Mouse (Mus musculus): ENCODE measurements around the gene 4930595D18Rik. TPM values are rescaled to one million over a fixed set of nuclear protein-coding genes. Genes with fewer than 3 reads are reported as not detected.

4930595D18Rik gene
- polyA plus RNA-seq, 1 experiment from 2014 or later: not detected

DNA sequence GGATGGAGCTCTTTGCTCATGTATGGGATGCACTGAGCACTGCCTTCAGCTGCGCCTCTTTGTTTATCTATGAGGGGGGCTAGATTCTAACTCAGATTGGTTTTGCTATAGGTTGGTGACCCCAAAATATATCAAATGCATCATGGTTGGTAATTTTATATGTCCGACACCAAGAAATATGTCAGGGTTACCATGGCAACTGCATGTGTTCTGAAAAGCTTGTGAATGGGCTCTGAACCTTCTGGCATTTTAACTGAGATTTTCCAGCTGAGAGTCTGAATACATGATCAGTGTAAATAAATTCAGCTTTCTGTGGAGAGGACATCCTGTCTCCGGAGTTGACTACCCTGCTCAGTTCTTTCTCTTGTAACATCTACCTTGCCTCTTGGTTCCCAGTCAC is 19.7 kb upstream of the 4930595D18Rik start:
- no peak overlapping the region for H3K4me2 ChIP-seq (replicated peaks; ENCODE audit: low read depth, low read length)
- 0 out of 2 replicates have a peak, but pooled peaks cover 3% of the 10 kb centered on the region for H3K4me1 ChIP-seq (ENCODE audit: control insufficient read depth, insufficient read depth, low read length)
- H3K27ac ChIP-seq (ENCODE audit: low read depth, low read length): no peak overlapping the region
- H3K9me3 ChIP-seq (ENCODE audit: control insufficient read depth, low read length): no peaks in the 10 kb centered on the region
- 63% methylated on average over 3 of the region's 3 CpGs for WGBS
- H3K4me3 ChIP-seq (ENCODE audit: low read length): no peak overlapping the region
- no peaks in the 10 kb centered on the region for H3K36me3 ChIP-seq (ENCODE audit: control insufficient read depth, insufficient read depth, low read length)
- H3K9ac ChIP-seq (ENCODE audit: low read depth, low read length): no peak overlapping the region
- no peak for ATAC-seq (ENCODE audit: low FRiP score, low TSS enrichment)
- no peaks in the 10 kb centered on the region for H3K27me3 ChIP-seq (ENCODE audit: control insufficient read depth, insufficient read depth, low read length)

DNA sequence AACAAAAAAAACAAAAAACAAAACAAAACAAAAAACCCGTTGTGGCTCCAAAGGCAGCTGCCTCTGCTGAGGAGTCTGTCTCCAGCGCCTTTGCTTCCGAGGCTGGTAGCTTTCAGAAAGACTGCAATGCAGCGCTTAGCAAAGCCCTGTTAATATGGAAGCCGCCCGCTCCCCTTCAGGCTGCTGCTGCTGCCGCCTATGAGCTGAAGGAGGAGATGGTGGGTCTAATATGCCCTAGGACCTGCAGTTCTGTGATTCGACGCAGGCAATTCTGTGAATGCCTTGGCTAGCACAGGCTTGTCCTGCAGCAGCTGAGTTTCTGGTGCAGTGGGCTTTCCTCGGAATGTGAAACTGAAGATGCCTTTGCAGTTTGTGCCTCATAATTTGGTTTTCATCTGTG is 18.8 kb upstream of the 4930595D18Rik start:
- Histone ChIP-seq H3K9ac (ENCODE audit: low read depth, low read length) (no peak overlapping the region), H3K4me1 (ENCODE audit: control insufficient read depth, insufficient read depth, low read length) (0 out of 2 replicates have a peak, but pooled peaks cover 3% of the 10 kb centered on the region), H3K27me3 (ENCODE audit: control insufficient read depth, insufficient read depth, low read length) (no peaks in the 10 kb centered on the region), H3K4me3 (ENCODE audit: low read length) (no peak overlapping the region), H3K4me2 (replicated peaks; ENCODE audit: low read depth, low read length) (no peak overlapping the region), H3K36me3 (ENCODE audit: control insufficient read depth, insufficient read depth, low read length) (no peaks in the 10 kb centered on the region), H3K9me3 (ENCODE audit: control insufficient read depth, low read length) (no peaks in the 10 kb centered on the region), H3K27ac (ENCODE audit: low read depth, low read length) (no peak overlapping the region)
- 71% methylated on average over 10 of the region's 10 CpGs for WGBS
- no peak for ATAC-seq (ENCODE audit: low FRiP score, low TSS enrichment)

DNA sequence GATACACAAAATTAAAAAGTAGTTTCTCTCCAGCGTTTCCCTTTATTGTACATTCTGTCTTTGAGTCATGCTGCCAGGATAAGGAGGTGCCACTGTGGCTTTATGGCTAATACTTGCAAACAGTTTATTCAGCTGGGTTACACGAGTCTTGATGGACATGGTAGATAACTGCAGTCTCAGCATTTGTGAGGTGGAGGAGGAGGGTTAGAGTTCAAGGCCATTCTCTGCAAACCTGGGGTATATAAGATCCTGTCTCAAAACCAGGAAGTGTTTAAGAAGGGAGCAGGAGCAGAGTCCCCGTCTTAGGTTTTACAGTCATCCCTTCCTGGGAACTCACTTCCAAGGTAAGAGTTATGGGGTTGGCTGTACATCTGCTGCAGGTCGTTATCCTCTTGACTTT is 12.3 kb upstream of the 4930595D18Rik start:
- no peak for ATAC-seq (ENCODE audit: low FRiP score, low TSS enrichment)
- no peaks in the 10 kb centered on the region for H3K27me3 ChIP-seq (ENCODE audit: control insufficient read depth, insufficient read depth, low read length)
- WGBS: 64% methylated on average over 4 of the region's 4 CpGs
- no peaks in the 10 kb centered on the region for H3K9me3 ChIP-seq (ENCODE audit: control insufficient read depth, low read length)
- no peak overlapping the region for H3K9ac ChIP-seq (ENCODE audit: low read depth, low read length)
- H3K27ac ChIP-seq (ENCODE audit: low read depth, low read length): no peak overlapping the region
- no peaks in the 10 kb centered on the region for H3K4me1 ChIP-seq (ENCODE audit: control insufficient read depth, insufficient read depth, low read length)
- no peak overlapping the region for H3K4me3 ChIP-seq (ENCODE audit: low read length)
- no peak overlapping the region for H3K4me2 ChIP-seq (replicated peaks; ENCODE audit: low read depth, low read length)
- no peaks in the 10 kb centered on the region for H3K36me3 ChIP-seq (ENCODE audit: control insufficient read depth, insufficient read depth, low read length)

DNA sequence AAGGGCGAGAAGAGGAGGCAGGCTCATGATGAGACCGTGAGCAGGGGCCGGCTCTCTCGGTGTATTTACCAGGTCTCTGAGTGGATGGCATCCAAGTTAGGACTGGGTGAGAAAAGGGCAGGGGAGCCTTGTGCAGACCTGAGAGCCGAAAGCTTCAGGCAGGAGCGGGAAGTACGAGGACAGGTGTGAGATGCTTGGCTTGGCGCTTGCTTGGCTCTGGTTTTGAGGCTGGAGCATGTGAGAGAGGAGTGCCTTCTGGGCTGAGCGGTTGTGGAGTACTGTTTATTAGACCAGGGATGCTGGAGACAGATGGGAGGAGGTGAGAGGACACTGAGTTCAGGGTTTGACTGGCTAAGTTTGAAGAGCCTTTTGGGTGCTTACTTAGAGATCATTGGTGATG is 9.0 kb upstream of the 4930595D18Rik start:
- H3K9me3 ChIP-seq (ENCODE audit: control insufficient read depth, low read length): no peaks in the 10 kb centered on the region
- no peak overlapping the region for H3K4me2 ChIP-seq (replicated peaks; ENCODE audit: low read depth, low read length)
- no peak overlapping the region for H3K9ac ChIP-seq (ENCODE audit: low read depth, low read length)
- WGBS: 64% methylated on average over 9 of the region's 9 CpGs
- H3K27me3 ChIP-seq (ENCODE audit: control insufficient read depth, insufficient read depth, low read length): no peaks in the 10 kb centered on the region
- H3K27ac ChIP-seq (ENCODE audit: low read depth, low read length): no peak overlapping the region
- H3K4me3 ChIP-seq (ENCODE audit: low read length): no peak overlapping the region
- H3K36me3 ChIP-seq (ENCODE audit: control insufficient read depth, insufficient read depth, low read length): peaks cover 4% of the 10 kb centered on the region; the same call in 1 of the 2 replicates
- H3K4me1 ChIP-seq (ENCODE audit: control insufficient read depth, insufficient read depth, low read length): peaks cover 6% of the 10 kb centered on the region; the same call in 1 of the 2 replicates
- no peak; the same call in 1 of the 2 replicates for ATAC-seq (ENCODE audit: low FRiP score, low TSS enrichment)

DNA sequence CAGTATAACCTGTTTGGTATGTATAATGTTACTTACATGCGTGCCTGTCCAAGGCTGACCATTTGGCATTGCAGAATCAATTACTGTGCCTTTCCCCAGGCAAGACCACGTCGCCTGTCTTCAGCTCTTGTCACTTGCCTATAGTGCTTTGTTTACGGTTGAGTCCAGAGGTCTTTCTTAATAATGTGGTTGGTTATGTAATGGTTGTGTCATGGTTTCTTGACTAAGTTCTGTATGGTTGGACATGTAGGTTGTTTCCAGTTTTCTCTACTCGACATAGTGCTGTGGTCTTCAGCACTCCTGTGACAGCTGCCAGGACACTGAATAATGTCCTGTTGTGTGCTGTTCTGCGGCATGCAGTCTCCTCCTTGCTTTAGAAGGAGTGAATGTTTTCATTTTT is 8.5 kb upstream of the 4930595D18Rik start:
- ATAC-seq (ENCODE audit: low FRiP score, low TSS enrichment): no peak
- WGBS: 59% methylated on average over 6 of the region's 6 CpGs
- H3K4me2 ChIP-seq (replicated peaks; ENCODE audit: low read depth, low read length): no peak overlapping the region

DNA sequence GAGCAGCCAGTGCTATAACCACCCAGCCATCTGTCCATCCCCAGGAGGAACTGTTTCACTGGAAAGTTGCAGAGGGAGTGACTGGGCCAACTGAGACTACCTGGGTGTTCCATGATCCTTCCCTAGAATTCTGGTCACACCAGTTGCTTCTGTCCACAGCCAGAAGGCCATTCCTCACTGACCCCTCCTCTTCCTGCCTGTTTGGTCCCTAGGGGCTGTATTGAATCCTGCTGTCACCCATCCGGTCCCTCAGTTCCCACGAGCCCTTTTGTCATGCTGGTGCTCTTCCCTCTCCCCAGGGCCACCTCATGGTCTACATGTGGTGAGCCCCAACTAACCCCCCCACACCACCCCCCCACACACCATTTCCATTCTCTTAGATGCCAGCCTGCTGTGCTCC is 6.6 kb upstream of the 4930595D18Rik start:
- ATAC-seq (ENCODE audit: low FRiP score, low TSS enrichment): no peak
- no peaks in the 10 kb centered on the region for H3K27me3 ChIP-seq (ENCODE audit: control insufficient read depth, insufficient read depth, low read length)
- H3K9me3 ChIP-seq (ENCODE audit: control insufficient read depth, low read length): no peaks in the 10 kb centered on the region
- WGBS: 43% methylated on average over 2 of the region's 2 CpGs
- H3K9ac ChIP-seq (ENCODE audit: low read depth, low read length): no peak overlapping the region
- H3K36me3 ChIP-seq (ENCODE audit: control insufficient read depth, insufficient read depth, low read length): peaks cover 4% of the 10 kb centered on the region; the same call in 1 of the 2 replicates
- no peak overlapping the region for H3K27ac ChIP-seq (ENCODE audit: low read depth, low read length)
- H3K4me2 ChIP-seq (replicated peaks; ENCODE audit: low read depth, low read length): no peak overlapping the region
- no peak overlapping the region for H3K4me3 ChIP-seq (ENCODE audit: low read length)
- H3K4me1 ChIP-seq (ENCODE audit: control insufficient read depth, insufficient read depth, low read length): peaks cover 6% of the 10 kb centered on the region; the same call in 1 of the 2 replicates

More for the DNA sequence above, 8.5 kb upstream of the 4930595D18Rik start:
- Histone ChIP-seq H3K4me3 (ENCODE audit: low read length) (no peak overlapping the region), H3K27me3 (ENCODE audit: control insufficient read depth, insufficient read depth, low read length) (no peaks in the 10 kb centered on the region), H3K36me3 (ENCODE audit: control insufficient read depth, insufficient read depth, low read length) (peaks cover 4% of the 10 kb centered on the region; the same call in 1 of the 2 replicates), H3K9ac (ENCODE audit: low read depth, low read length) (no peak overlapping the region), H3K27ac (ENCODE audit: low read depth, low read length) (no peak overlapping the region), H3K9me3 (ENCODE audit: control insufficient read depth, low read length) (no peaks in the 10 kb centered on the region), H3K4me1 (ENCODE audit: control insufficient read depth, insufficient read depth, low read length) (peaks cover 6% of the 10 kb centered on the region; the same call in 1 of the 2 replicates)

DNA sequence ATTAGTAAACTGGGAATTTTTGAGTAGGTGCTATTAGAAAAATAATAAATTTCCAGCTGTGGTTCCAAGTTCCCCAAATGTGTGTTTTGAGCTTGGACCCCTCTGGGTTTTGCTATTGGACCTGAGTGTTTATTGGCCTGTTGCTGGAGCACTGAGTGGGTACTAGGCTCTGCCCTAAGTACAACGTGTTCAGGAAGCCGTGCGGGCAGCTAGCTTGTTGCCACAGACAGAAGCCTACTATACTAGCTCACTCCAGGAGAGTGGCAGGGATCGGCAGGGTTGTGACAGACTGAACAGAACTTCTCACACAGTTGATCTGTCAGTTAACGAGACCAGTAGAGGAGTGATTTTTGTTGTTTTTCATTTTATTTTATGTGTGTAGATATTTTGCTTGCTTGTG is 6.1 kb upstream of the 4930595D18Rik start:
- H3K27ac ChIP-seq (ENCODE audit: low read depth, low read length): no peak overlapping the region
- 84% methylated on average over 5 of the region's 5 CpGs for WGBS
- no peak overlapping the region for H3K9ac ChIP-seq (ENCODE audit: low read depth, low read length)
- no peak for ATAC-seq (ENCODE audit: low FRiP score, low TSS enrichment)
- no peaks in the 10 kb centered on the region for H3K27me3 ChIP-seq (ENCODE audit: control insufficient read depth, insufficient read depth, low read length)
- no peaks in the 10 kb centered on the region for H3K9me3 ChIP-seq (ENCODE audit: control insufficient read depth, low read length)
- no peak overlapping the region for H3K4me3 ChIP-seq (ENCODE audit: low read length)
- H3K36me3 ChIP-seq (ENCODE audit: control insufficient read depth, insufficient read depth, low read length): peaks cover 4% of the 10 kb centered on the region; the same call in 1 of the 2 replicates
- H3K4me1 ChIP-seq (ENCODE audit: control insufficient read depth, insufficient read depth, low read length): peaks cover 6% of the 10 kb centered on the region; the same call in 1 of the 2 replicates
- no peak overlapping the region for H3K4me2 ChIP-seq (replicated peaks; ENCODE audit: low read depth, low read length)

DNA sequence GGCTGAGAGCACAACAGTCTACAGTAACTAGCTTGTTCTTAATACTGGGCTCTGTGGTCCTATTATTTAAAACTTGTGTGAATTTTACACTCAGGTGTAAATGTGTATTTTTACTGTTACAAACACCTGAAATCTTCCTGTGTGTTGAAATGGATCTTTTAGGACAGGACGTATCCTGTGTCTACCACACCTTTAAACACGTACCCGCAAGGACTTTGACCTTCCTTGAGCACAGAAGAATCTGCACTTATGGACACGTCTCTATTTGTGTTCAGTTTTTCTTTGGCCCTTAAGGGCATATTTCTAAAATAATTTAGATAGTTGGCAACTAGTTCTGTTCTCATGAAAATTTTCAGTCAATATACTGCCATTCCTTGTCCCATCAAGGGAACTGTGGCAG is 4.0 kb upstream of the 4930595D18Rik start:
- 93% methylated on average over 4 of the region's 4 CpGs for WGBS
- H3K9me3 ChIP-seq (ENCODE audit: control insufficient read depth, low read length): no peaks in the 10 kb centered on the region
- H3K36me3 ChIP-seq (ENCODE audit: control insufficient read depth, insufficient read depth, low read length): peaks cover 4% of the 10 kb centered on the region; the same call in 1 of the 2 replicates
- ATAC-seq (ENCODE audit: low FRiP score, low TSS enrichment): no peak
- H3K27ac ChIP-seq (ENCODE audit: low read depth, low read length): no peak overlapping the region
- H3K9ac ChIP-seq (ENCODE audit: low read depth, low read length): no peak overlapping the region
- peaks cover 6% of the 10 kb centered on the region; the same call in 1 of the 2 replicates for H3K4me1 ChIP-seq (ENCODE audit: control insufficient read depth, insufficient read depth, low read length)
- H3K4me3 ChIP-seq (ENCODE audit: low read length): no peak overlapping the region
- no peaks in the 10 kb centered on the region for H3K27me3 ChIP-seq (ENCODE audit: control insufficient read depth, insufficient read depth, low read length)
- H3K4me2 ChIP-seq (replicated peaks; ENCODE audit: low read depth, low read length): no peak overlapping the region

DNA sequence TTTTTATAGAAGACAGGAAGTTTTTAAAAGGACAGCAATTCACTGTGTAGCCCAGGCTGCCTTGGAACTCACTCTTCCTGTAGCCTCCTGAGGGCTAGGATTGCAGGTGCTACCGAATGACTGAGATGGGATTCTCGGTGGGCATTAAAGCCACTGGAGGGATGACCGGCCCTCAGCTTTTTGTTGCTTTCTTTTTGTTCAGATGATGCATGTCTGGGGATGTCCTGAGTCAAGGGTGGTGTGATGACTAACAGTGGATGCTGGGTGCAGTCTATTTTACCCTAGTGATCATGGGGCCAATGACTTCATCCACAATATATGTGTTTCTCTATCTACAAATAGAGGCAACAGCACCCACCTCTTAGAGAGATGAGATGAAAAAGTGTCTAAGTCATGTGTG is 2.7 kb upstream of the 4930595D18Rik start:
- Histone ChIP-seq H3K36me3 (ENCODE audit: control insufficient read depth, insufficient read depth, low read length) (peaks cover 4% of the 10 kb centered on the region; the same call in 1 of the 2 replicates), H3K27ac (ENCODE audit: low read depth, low read length) (no peak overlapping the region), H3K9ac (ENCODE audit: low read depth, low read length) (no peak overlapping the region), H3K27me3 (ENCODE audit: control insufficient read depth, insufficient read depth, low read length) (no peaks in the 10 kb centered on the region), H3K4me3 (ENCODE audit: low read length) (no peak overlapping the region), H3K4me1 (ENCODE audit: control insufficient read depth, insufficient read depth, low read length) (peaks cover 6% of the 10 kb centered on the region; the same call in 1 of the 2 replicates), H3K9me3 (ENCODE audit: control insufficient read depth, low read length) (no peaks in the 10 kb centered on the region), H3K4me2 (replicated peaks; ENCODE audit: low read depth, low read length) (no peak overlapping the region)
- ATAC-seq (ENCODE audit: low FRiP score, low TSS enrichment): no peak
- WGBS: 86% methylated on average over 3 of the region's 3 CpGs
